Mouse (Mus musculus): ENCODE measurements around the gene Sh3glb1.

Gene Sh3glb1

GRCm38 (mm10) chr3:144715033-144715432 lies 5.1 kb downstream of the Sh3glb1 start:
- 46% methylated on average over 7 of the region's 7 CpGs for WGBS

GRCm38 (mm10) chr3:144714606-144715005 lies 5.5 kb downstream of the Sh3glb1 start:
- WGBS: 51% methylated on average over 8 of the region's 8 CpGs

GRCm38 (mm10) chr3:144714126-144714525 lies 6.0 kb downstream of the Sh3glb1 start:
- 58% methylated on average over 7 of the region's 7 CpGs for WGBS

GRCm38 (mm10) chr3:144711607-144712206 lies 8.4 kb downstream of the Sh3glb1 start:
- 48% methylated on average over 6 of the region's 6 CpGs for WGBS

- WGBS: 92% methylated on average over 5 of the region's 5 CpGs
Observed at GRCm38 (mm10) chr3:144708612-144709011, 11.5 kb downstream of the Sh3glb1 start.

- WGBS: 87% methylated on average over 6 of the region's 6 CpGs
Observed at GRCm38 (mm10) chr3:144703959-144704358, 16.2 kb downstream of the Sh3glb1 start.

- WGBS: 75% methylated on average over 5 of the region's 5 CpGs
Observed at GRCm38 (mm10) chr3:144698790-144699433, 21.2 kb downstream of the Sh3glb1 start.

- 60% methylated on average over 3 of the region's 3 CpGs for WGBS
Observed at GRCm38 (mm10) chr3:144697942-144698341, 22.2 kb downstream of the Sh3glb1 start.

GRCm38 (mm10) chr3:144697154-144697553 lies 23.0 kb downstream of the Sh3glb1 start:
- whole genome bisulfite sequencing: 43% methylated on average over 5 of the region's 5 CpGs

- 47% methylated on average over 7 of the region's 7 CpGs for WGBS
Observed at GRCm38 (mm10) chr3:144694941-144695340, 25.2 kb downstream of the Sh3glb1 start.

GRCm38 (mm10) chr3:144694040-144694439 lies 26.1 kb downstream of the Sh3glb1 start:
- 83% methylated on average over 10 of the region's 10 CpGs for WGBS

- 29% methylated on average over 3 of the region's 3 CpGs for WGBS
Observed at GRCm38 (mm10) chr3:144692052-144692451, 28.1 kb downstream of the Sh3glb1 start.

- 29% methylated on average over 11 of the region's 11 CpGs for WGBS
Observed at GRCm38 (mm10) chr3:144689236-144689635, 30.9 kb downstream of the Sh3glb1 start.

- WGBS: 56% methylated on average over 8 of the region's 8 CpGs
Observed at GRCm38 (mm10) chr3:144688284-144688683, 31.9 kb downstream of the Sh3glb1 start.

GRCm38 (mm10) chr3:144687618-144688017 lies 32.5 kb downstream of the Sh3glb1 start:
- WGBS: 90% methylated on average over 9 of the region's 9 CpGs

GRCm38 (mm10) chr3:144686146-144686545 lies 34.0 kb downstream of the Sh3glb1 start:
- 69% methylated on average over 5 of the region's 5 CpGs for WGBS

GRCm38 (mm10) chr3:144683136-144683814 lies 36.9 kb downstream of the Sh3glb1 start:
- WGBS: 95% methylated on average over 12 of the region's 12 CpGs

GRCm38 (mm10) chr3:144681542-144681941 lies 38.6 kb downstream of the Sh3glb1 start:
- 82% methylated on average over 5 of the region's 5 CpGs for WGBS

GRCm38 (mm10) chr3:144679701-144680159 lies 40.4 kb downstream of the Sh3glb1 start:
- WGBS: 84% methylated on average over 8 of the region's 8 CpGs

GRCm38 (mm10) chr3:144679137-144679536 lies 41.0 kb downstream of the Sh3glb1 start:
- WGBS: 71% methylated on average over 4 of the region's 4 CpGs

- WGBS: 96% methylated on average over 6 of the region's 6 CpGs
Observed at GRCm38 (mm10) chr3:144677751-144678150, 42.4 kb downstream of the Sh3glb1 start.

GRCm38 (mm10) chr3:144676249-144676648 lies 43.9 kb downstream of the Sh3glb1 start:
- WGBS: 89% methylated on average over 9 of the region's 9 CpGs

- 84% methylated on average over 8 of the region's 8 CpGs for WGBS
Observed at GRCm38 (mm10) chr3:144672016-144672415, 48.1 kb downstream of the Sh3glb1 start.

All from cerebral cortex, adult 2 months (tissue).